Mouse (Mus musculus): ENCODE results near the gene Cib4. TPM values are rescaled to one million over a fixed set of nuclear protein-coding genes. Genes with fewer than 3 reads are reported as not detected.

The Cib4 gene
- polyA plus RNA-seq, 1 experiment from 2014 or later: 0.29 TPM

GRCm38 (mm10) chr5:30587681-30588300 lies 42.2 kb upstream of the Cib4 start, which contains the start of gene Kcnk3:
Gene Kcnk3 (plus strand): TSS chr5:30588170.
- Histone ChIP-seq H3K9ac (0 out of 2 replicates have a peak within 1 kb of the TSS, but pooled peaks have one; percentile 7), H3K27me3 (peaks cover 60% of the 10 kb centered on the region), H3K27ac (replicated peaks) (no peak within 1 kb of the TSS), H3K9me3 (replicated peaks) (no peaks in the 10 kb centered on the region), H3K4me1 (peaks cover 14% of the 10 kb centered on the region), H3K4me3 (replicated peaks) (peak within 1 kb of the TSS; percentile 42), H3K4me2 (replicated peaks) (peak within 1 kb of the TSS; percentile 93), H3K36me3 (no peaks in the 10 kb centered on the region)
- ATAC-seq (ENCODE audit: insufficient number of reproducible peaks, low FRiP score, low TSS enrichment, low read depth): 0 out of 2 replicates have a peak, but pooled peaks have one; percentile 58
- under 1% methylated on average over 22 of the region's 54 CpGs for WGBS

DNA sequence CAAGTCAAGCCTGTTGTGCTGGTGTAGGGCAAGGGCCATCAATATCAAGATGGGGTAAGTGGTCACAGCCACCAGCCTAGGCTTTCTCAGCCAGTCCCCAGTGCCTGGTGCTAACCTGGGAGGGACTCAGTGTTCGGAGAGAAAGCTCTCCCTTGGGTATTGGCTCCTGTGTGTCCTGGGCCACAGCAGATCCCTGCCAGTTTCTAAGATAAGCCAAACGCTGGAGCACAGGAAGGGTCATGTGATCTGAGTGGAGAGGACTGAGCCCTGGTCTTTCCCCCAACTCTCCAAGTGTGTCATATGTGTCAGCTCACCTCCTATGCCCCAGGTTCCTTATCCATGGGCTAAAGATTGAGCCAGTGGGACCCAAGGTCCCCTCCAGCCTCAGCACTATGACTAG lies 41.5 kb upstream of the Cib4 start:
- H3K27ac ChIP-seq (replicated peaks): no peak overlapping the region
- H3K36me3 ChIP-seq: no peaks in the 10 kb centered on the region
- peaks cover 57% of the 10 kb centered on the region for H3K27me3 ChIP-seq
- H3K4me3 ChIP-seq (replicated peaks): no peak overlapping the region
- no peaks in the 10 kb centered on the region for H3K9me3 ChIP-seq (replicated peaks)
- peaks cover 14% of the 10 kb centered on the region for H3K4me1 ChIP-seq
- H3K9ac ChIP-seq: no peak overlapping the region
- H3K4me2 ChIP-seq (replicated peaks): no peak overlapping the region
- ATAC-seq (ENCODE audit: insufficient number of reproducible peaks, low FRiP score, low TSS enrichment, low read depth): no peak
- WGBS: 30% methylated on average over 2 of the region's 2 CpGs

DNA sequence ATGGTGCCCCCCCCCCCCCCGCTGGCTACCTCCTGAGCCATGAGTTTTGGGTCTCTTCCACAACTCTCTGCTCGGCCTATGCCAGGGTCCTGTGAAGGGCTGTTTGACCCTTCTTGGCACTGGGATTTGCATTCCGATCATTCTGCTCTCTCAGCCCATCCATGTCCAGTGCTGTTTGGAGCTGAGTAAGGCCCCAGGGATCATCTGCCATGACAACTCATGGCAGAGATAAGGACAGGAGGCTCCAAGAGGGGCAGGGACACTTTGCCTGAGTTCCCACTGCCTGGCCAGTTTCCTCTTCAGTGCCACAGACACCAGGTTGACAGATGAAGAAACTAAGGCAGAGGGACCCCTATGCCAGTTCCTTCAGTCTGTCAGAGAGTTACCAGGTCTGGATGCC lies 41.0 kb upstream of the Cib4 start:
- H3K4me2 ChIP-seq (replicated peaks): no peak overlapping the region
- H3K9me3 ChIP-seq (replicated peaks): no peaks in the 10 kb centered on the region
- H3K27me3 ChIP-seq: peaks cover 56% of the 10 kb centered on the region
- WGBS: 72% methylated on average over 3 of the region's 3 CpGs
- ATAC-seq (ENCODE audit: insufficient number of reproducible peaks, low FRiP score, low TSS enrichment, low read depth): no peak
- no peaks in the 10 kb centered on the region for H3K36me3 ChIP-seq
- H3K4me3 ChIP-seq (replicated peaks): no peak overlapping the region
- H3K4me1 ChIP-seq: peaks cover 14% of the 10 kb centered on the region
- no peak overlapping the region for H3K9ac ChIP-seq
- no peak overlapping the region for H3K27ac ChIP-seq (replicated peaks)

GRCm38 (mm10) chr5:30582017-30582416 lies 36.4 kb upstream of the Cib4 start:
- Histone ChIP-seq H3K4me1 (no peaks in the 10 kb centered on the region), H3K27ac (replicated peaks) (no peak overlapping the region), H3K4me2 (replicated peaks) (no peak overlapping the region), H3K36me3 (no peaks in the 10 kb centered on the region), H3K4me3 (replicated peaks) (no peak overlapping the region), H3K9ac (no peak overlapping the region), H3K9me3 (replicated peaks) (no peaks in the 10 kb centered on the region), H3K27me3 (peaks cover 11% of the 10 kb centered on the region)
- 81% methylated on average over 5 of the region's 5 CpGs for WGBS
- ATAC-seq (ENCODE audit: insufficient number of reproducible peaks, low FRiP score, low TSS enrichment, low read depth): no peak

- peaks cover 4% of the 10 kb centered on the region; the same call in 1 of the 2 replicates for H3K27me3 ChIP-seq
- no peaks in the 10 kb centered on the region for H3K9me3 ChIP-seq (replicated peaks)
- WGBS: 41% methylated on average over 6 of the region's 6 CpGs
- no peak overlapping the region for H3K27ac ChIP-seq (replicated peaks)
- H3K4me2 ChIP-seq (replicated peaks): no peak overlapping the region
- H3K4me1 ChIP-seq: no peaks in the 10 kb centered on the region
- no peak overlapping the region for H3K4me3 ChIP-seq (replicated peaks)
- H3K36me3 ChIP-seq: no peaks in the 10 kb centered on the region
- H3K9ac ChIP-seq: no peak overlapping the region
- ATAC-seq (ENCODE audit: insufficient number of reproducible peaks, low FRiP score, low TSS enrichment, low read depth): no peak
Observed at GRCm38 (mm10) chr5:30580725-30581124, 35.1 kb upstream of the Cib4 start.

- peaks cover 1% of the 10 kb centered on the region; the same call in 1 of the 2 replicates for H3K27me3 ChIP-seq
- H3K9ac ChIP-seq: no peak overlapping the region
- no peak overlapping the region for H3K27ac ChIP-seq (replicated peaks)
- no peaks in the 10 kb centered on the region for H3K9me3 ChIP-seq (replicated peaks)
- no peaks in the 10 kb centered on the region for H3K4me1 ChIP-seq
- 77% methylated on average over 6 of the region's 6 CpGs for WGBS
- H3K36me3 ChIP-seq: no peaks in the 10 kb centered on the region
- no peak overlapping the region for H3K4me3 ChIP-seq (replicated peaks)
- ATAC-seq (ENCODE audit: insufficient number of reproducible peaks, low FRiP score, low TSS enrichment, low read depth): no peak
- H3K4me2 ChIP-seq (replicated peaks): no peak overlapping the region
Observed at GRCm38 (mm10) chr5:30578445-30579080, 32.9 kb upstream of the Cib4 start.

DNA sequence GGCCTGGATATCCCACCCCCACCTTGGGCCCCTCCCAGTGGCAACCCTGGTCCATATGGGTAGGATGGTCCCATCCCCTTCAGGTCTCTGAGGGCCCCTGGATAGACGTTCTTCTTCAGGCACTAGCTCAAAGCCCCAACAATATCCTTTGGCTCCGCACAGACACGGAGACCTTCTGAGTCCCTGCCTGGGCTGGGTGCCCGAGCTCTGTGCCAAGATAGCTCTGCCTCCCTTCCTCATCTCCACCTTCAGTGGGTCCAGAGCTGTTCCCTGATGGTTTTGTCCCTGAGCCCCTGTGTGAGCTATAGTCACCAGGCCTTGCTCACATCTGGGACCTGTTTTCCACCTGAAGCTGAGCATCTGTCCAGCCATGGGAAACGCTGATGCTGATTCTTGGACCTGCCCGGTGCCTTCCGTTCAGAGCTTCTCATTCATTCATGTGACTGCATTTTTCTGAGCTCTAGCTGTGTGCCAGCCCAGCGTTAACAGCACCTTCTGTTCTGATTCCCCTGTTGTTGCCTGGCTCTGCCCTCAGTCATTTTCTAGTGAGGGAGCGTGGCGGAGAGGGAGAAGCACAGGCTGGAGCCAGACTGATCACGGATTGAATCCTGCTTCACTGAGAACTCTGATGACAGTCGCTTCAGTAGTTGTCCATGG lies 32.1 kb upstream of the Cib4 start:
- H3K4me1 ChIP-seq: no peaks in the 10 kb centered on the region
- H3K27ac ChIP-seq (replicated peaks): no peak overlapping the region
- 78% methylated on average over 12 of the region's 12 CpGs for WGBS
- no peaks in the 10 kb centered on the region for H3K36me3 ChIP-seq
- H3K4me3 ChIP-seq (replicated peaks): no peak overlapping the region
- H3K4me2 ChIP-seq (replicated peaks): no peak overlapping the region
- H3K27me3 ChIP-seq: no peaks in the 10 kb centered on the region
- no peaks in the 10 kb centered on the region for H3K9me3 ChIP-seq (replicated peaks)
- ATAC-seq (ENCODE audit: insufficient number of reproducible peaks, low FRiP score, low TSS enrichment, low read depth): no peak
- no peak overlapping the region for H3K9ac ChIP-seq

GRCm38 (mm10) chr5:30577251-30577650 lies 31.6 kb upstream of the Cib4 start:
- no peak for ATAC-seq (ENCODE audit: insufficient number of reproducible peaks, low FRiP score, low TSS enrichment, low read depth)
- 70% methylated on average over 9 of the region's 9 CpGs for WGBS

DNA sequence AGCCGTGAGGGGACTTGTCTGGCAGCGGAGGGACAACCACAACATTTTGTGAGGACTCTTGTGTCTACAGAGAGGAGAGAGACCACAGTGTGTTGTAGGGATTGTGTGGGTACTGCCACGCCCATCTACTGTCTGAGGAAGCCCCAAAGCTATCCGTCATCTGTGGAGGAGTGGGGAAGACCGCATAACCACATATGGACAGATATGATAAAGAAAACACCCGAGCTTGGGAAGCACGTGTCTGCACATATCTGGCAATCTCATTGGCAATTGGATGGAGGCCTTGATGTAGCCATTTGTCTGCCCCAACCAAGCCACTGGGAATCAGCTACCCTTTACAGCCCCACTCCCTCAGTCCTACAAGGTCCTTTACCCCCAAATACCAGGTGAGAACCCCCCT lies 30.6 kb upstream of the Cib4 start:
- Histone ChIP-seq H3K4me2 (replicated peaks) (no peak overlapping the region), H3K4me3 (replicated peaks) (no peak overlapping the region), H3K9ac (no peak overlapping the region), H3K27me3 (no peaks in the 10 kb centered on the region), H3K27ac (replicated peaks) (no peak overlapping the region), H3K9me3 (replicated peaks) (no peaks in the 10 kb centered on the region), H3K36me3 (no peaks in the 10 kb centered on the region), H3K4me1 (no peaks in the 10 kb centered on the region)
- 79% methylated on average over 7 of the region's 7 CpGs for WGBS
- no peak for ATAC-seq (ENCODE audit: insufficient number of reproducible peaks, low FRiP score, low TSS enrichment, low read depth)

More at GRCm38 (mm10) chr5:30577251-30577650, 31.6 kb upstream of the Cib4 start:
- no peaks in the 10 kb centered on the region for H3K27me3 ChIP-seq
- no peak overlapping the region for H3K4me2 ChIP-seq (replicated peaks)
- no peaks in the 10 kb centered on the region for H3K36me3 ChIP-seq
- H3K9me3 ChIP-seq (replicated peaks): no peaks in the 10 kb centered on the region
- no peaks in the 10 kb centered on the region for H3K4me1 ChIP-seq
- no peak overlapping the region for H3K27ac ChIP-seq (replicated peaks)
- no peak overlapping the region for H3K9ac ChIP-seq
- H3K4me3 ChIP-seq (replicated peaks): no peak overlapping the region

GRCm38 (mm10) chr5:30574367-30574766 lies 28.7 kb upstream of the Cib4 start:
- Histone ChIP-seq H3K4me3 (replicated peaks) (no peak overlapping the region), H3K4me2 (replicated peaks) (no peak overlapping the region), H3K27me3 (no peaks in the 10 kb centered on the region), H3K4me1 (no peaks in the 10 kb centered on the region), H3K9ac (no peak overlapping the region), H3K36me3 (no peaks in the 10 kb centered on the region), H3K27ac (replicated peaks) (no peak overlapping the region), H3K9me3 (replicated peaks) (no peaks in the 10 kb centered on the region)
- WGBS: 88% methylated on average over 8 of the region's 8 CpGs
- no peak for ATAC-seq (ENCODE audit: insufficient number of reproducible peaks, low FRiP score, low TSS enrichment, low read depth)

- H3K4me2 ChIP-seq (replicated peaks): no peak overlapping the region
- H3K27ac ChIP-seq (replicated peaks): no peak overlapping the region
- no peak overlapping the region for H3K4me3 ChIP-seq (replicated peaks)
- no peaks in the 10 kb centered on the region for H3K9me3 ChIP-seq (replicated peaks)
- no peak for ATAC-seq (ENCODE audit: insufficient number of reproducible peaks, low FRiP score, low TSS enrichment, low read depth)
- H3K4me1 ChIP-seq: no peaks in the 10 kb centered on the region
- no peaks in the 10 kb centered on the region for H3K27me3 ChIP-seq
- H3K36me3 ChIP-seq: no peaks in the 10 kb centered on the region
- 72% methylated on average over 5 of the region's 5 CpGs for WGBS
- no peak overlapping the region for H3K9ac ChIP-seq
Observed at GRCm38 (mm10) chr5:30571820-30572219, 26.2 kb upstream of the Cib4 start.
